Mouse (Mus musculus): ENCODE measurements at regions not wholly inside any gene's neighbourhood (a gene's known extent, or its start where the extent isn't known, plus 50 kb on each side); places are given as distances from the start of the nearest gene placed in this dataset.

DNA sequence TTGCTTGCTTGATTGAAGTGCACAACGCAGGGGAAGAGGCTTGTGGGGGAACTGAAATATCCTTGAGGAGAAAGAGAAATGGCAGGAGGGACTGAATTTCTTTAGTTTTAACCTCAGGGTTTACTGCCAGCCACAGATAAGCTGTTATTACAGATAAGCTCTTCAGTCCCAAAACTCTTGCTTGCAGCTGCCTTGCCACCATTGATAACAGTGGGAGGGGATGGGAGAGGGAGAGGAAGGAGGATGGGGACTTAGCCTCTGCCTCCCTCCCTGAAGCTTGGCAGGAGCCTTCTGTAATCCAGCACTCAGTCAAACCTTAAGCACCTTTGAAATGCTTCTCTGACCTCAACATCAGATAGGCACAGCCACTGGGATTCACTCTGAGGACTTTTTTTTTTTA lies 471.4 kb upstream of the Lsamp start:
- WGBS, result 52% methylated on average over 1 of the region's 1 CpGs
- H3K4me1 ChIP-seq (ENCODE audit: control insufficient read depth, insufficient read depth, low read length), result no peaks in the 10 kb centered on the region

DNA sequence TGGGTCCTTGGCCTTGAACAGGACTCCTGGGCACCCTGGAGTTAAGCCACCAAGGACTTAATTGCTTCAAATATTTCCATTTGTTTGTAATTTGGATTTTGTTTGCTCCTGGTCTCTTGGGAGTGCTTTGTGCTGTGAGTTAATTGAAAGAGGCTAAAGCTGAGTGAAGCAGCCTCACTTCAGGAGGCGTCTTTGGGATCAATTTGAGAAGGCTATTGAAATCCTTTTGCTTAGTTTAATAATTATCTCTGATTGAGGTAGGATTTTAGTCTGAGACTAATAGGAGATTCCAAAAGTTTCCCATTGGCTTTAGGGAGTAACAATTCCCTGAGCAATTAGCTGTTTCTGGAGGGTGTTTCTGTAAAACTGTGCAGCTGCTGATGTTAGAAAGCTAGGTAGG lies 470.5 kb upstream of the Lsamp start:
- Histone ChIP-seq H3K27ac (ENCODE audit: low read depth, low read length) (no peak overlapping the region), H3K27me3 (ENCODE audit: control insufficient read depth, insufficient read depth, low read length) (no peaks in the 10 kb centered on the region), H3K4me1 (ENCODE audit: control insufficient read depth, insufficient read depth, low read length) (no peaks in the 10 kb centered on the region), H3K4me2 (ENCODE audit: low read depth, low read length) (no peak overlapping the region), H3K9ac (replicated peaks; ENCODE audit: low read depth, low read length) (no peak overlapping the region), H3K4me3 (ENCODE audit: low read depth, low read length) (no peak overlapping the region), H3K9me3 (ENCODE audit: control insufficient read depth, low read length) (no peaks in the 10 kb centered on the region), H3K36me3 (ENCODE audit: control insufficient read depth, insufficient read depth, low read length) (no peaks in the 10 kb centered on the region)
- 26% methylated on average over 1 of the region's 1 CpGs for WGBS
- no peak for ATAC-seq (ENCODE audit: low read depth)

More for the DNA sequence above, 471.4 kb upstream of the Lsamp start:
- no peak for ATAC-seq (ENCODE audit: low read depth)
- Histone ChIP-seq H3K4me2 (ENCODE audit: low read depth, low read length) (no peak overlapping the region), H3K36me3 (ENCODE audit: control insufficient read depth, insufficient read depth, low read length) (no peaks in the 10 kb centered on the region), H3K9ac (replicated peaks; ENCODE audit: low read depth, low read length) (no peak overlapping the region), H3K27ac (ENCODE audit: low read depth, low read length) (no peak overlapping the region), H3K4me3 (ENCODE audit: low read depth, low read length) (no peak overlapping the region), H3K27me3 (ENCODE audit: control insufficient read depth, insufficient read depth, low read length) (no peaks in the 10 kb centered on the region), H3K9me3 (ENCODE audit: control insufficient read depth, low read length) (no peaks in the 10 kb centered on the region)

DNA sequence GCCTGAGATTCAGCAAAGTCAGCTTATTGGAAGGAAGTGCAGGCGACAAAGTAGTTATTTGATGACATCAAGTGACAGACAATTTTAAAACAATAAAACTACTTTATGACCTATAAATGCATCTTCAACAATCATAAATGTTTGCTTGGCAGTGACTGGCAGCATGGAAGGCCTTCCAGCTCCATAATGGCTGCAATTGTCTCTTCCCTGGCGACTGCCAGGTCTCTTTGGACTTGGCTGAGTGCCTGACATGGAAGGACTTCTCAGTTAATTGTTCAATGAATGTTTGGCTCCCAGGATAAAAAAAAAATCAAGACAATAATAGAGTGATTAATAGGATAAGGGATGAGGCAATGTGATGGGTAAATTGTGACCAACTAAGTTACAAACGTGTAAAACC lies 453.1 kb upstream of the Lsamp start:
- H3K9me3 ChIP-seq (ENCODE audit: control insufficient read depth, low read length), result no peaks in the 10 kb centered on the region

DNA sequence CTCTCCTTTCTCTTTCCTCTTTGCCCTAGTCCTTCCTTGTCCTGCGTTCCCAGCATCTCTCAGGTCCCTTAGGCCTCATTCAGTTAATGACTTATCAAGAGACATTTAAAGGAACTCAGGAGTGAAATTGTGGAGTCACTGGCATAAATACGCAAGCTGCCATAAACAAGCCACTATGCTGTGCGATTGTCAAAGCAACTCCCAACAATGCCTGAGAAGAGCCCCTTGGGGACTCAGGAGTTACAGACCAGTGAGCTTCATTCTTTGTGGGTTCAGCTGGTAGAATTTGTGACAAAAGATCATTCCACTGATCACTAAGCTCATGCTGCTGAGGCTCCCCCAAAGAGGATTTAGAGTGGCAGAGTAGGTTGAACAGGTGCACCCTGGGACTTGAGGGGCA lies 451.4 kb upstream of the Lsamp start:
- ATAC-seq (ENCODE audit: low read depth), result peak; percentile 84
- no peaks in the 10 kb centered on the region for H3K27me3 ChIP-seq (ENCODE audit: control insufficient read depth, insufficient read depth, low read length)
- no peak overlapping the region for H3K4me2 ChIP-seq (ENCODE audit: low read depth, low read length)
- WGBS, result 35% methylated on average over 3 of the region's 3 CpGs
- H3K27ac ChIP-seq (ENCODE audit: low read depth, low read length), result no peak overlapping the region
- no peak overlapping the region for H3K9ac ChIP-seq (replicated peaks; ENCODE audit: low read depth, low read length)
- no peaks in the 10 kb centered on the region for H3K36me3 ChIP-seq (ENCODE audit: control insufficient read depth, insufficient read depth, low read length)
- H3K4me3 ChIP-seq (ENCODE audit: low read depth, low read length), result no peak overlapping the region
- H3K9me3 ChIP-seq (ENCODE audit: control insufficient read depth, low read length), result no peaks in the 10 kb centered on the region
- H3K4me1 ChIP-seq (ENCODE audit: control insufficient read depth, insufficient read depth, low read length), result no peaks in the 10 kb centered on the region

More for the DNA sequence above, 453.1 kb upstream of the Lsamp start:
- 52% methylated on average over 3 of the region's 3 CpGs for WGBS
- Histone ChIP-seq H3K27me3 (ENCODE audit: control insufficient read depth, insufficient read depth, low read length) (no peaks in the 10 kb centered on the region), H3K36me3 (ENCODE audit: control insufficient read depth, insufficient read depth, low read length) (no peaks in the 10 kb centered on the region), H3K4me2 (ENCODE audit: low read depth, low read length) (no peak overlapping the region), H3K4me3 (ENCODE audit: low read depth, low read length) (no peak overlapping the region), H3K9ac (replicated peaks; ENCODE audit: low read depth, low read length) (no peak overlapping the region), H3K4me1 (ENCODE audit: control insufficient read depth, insufficient read depth, low read length) (no peaks in the 10 kb centered on the region), H3K27ac (ENCODE audit: low read depth, low read length) (no peak overlapping the region)
- no peak for ATAC-seq (ENCODE audit: low read depth)

DNA sequence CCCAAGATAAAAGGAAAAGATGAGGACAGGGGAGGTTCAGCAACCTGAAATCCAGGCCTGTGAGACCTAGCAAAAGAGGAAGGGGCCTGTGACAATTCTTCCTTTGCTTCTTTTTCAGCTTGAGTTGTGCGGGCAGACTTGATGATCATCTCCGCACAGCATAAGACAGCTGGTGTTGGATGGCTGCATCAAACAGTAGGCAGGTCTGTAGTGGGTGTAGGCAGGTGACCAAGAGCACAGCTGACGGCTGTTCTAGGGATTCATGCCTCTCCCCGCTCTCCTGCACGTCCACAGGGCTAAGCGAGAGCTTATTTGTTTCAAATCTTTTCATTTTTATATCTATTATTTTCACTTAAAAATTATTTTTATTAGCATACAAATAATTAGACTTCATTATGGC lies 450.8 kb upstream of the Lsamp start:
- Histone ChIP-seq H3K4me1 (ENCODE audit: control insufficient read depth, insufficient read depth, low read length) (no peaks in the 10 kb centered on the region), H3K4me2 (ENCODE audit: low read depth, low read length) (no peak overlapping the region), H3K27me3 (ENCODE audit: control insufficient read depth, insufficient read depth, low read length) (no peaks in the 10 kb centered on the region), H3K27ac (ENCODE audit: low read depth, low read length) (no peak overlapping the region), H3K9me3 (ENCODE audit: control insufficient read depth, low read length) (no peaks in the 10 kb centered on the region), H3K9ac (replicated peaks; ENCODE audit: low read depth, low read length) (no peak overlapping the region), H3K4me3 (ENCODE audit: low read depth, low read length) (no peak overlapping the region), H3K36me3 (ENCODE audit: control insufficient read depth, insufficient read depth, low read length) (no peaks in the 10 kb centered on the region)
- 86% methylated on average over 6 of the region's 6 CpGs for WGBS
- ATAC-seq (ENCODE audit: low read depth), result no peak

DNA sequence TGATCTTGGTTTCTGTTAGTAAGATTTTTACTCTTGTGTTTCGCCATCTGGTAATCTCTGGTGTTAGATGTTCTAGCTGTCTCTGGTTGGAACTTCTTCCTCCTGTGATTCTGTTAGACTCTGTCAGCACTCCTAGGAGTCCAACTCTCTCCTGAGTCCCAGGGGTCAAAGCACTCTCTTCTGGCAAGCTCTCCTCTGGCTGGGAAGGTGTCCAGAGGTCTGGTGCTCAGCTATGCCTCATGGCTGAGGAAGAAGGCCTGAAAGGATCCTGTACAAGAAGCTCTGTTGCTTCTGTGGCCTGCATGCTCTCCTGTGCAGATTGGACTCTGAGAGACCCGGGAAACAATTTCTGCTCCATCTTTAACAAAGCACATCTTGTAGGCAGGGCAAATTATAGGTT lies 430.8 kb upstream of the Lsamp start:
- Histone ChIP-seq H3K27me3 (ENCODE audit: control insufficient read depth, insufficient read depth, low read length) (no peaks in the 10 kb centered on the region), H3K9me3 (ENCODE audit: control insufficient read depth, low read length) (no peaks in the 10 kb centered on the region), H3K36me3 (ENCODE audit: control insufficient read depth, insufficient read depth, low read length) (no peaks in the 10 kb centered on the region), H3K4me2 (ENCODE audit: low read depth, low read length) (no peak overlapping the region), H3K4me3 (ENCODE audit: low read depth, low read length) (no peak overlapping the region), H3K27ac (ENCODE audit: low read depth, low read length) (no peak overlapping the region), H3K4me1 (ENCODE audit: control insufficient read depth, insufficient read depth, low read length) (no peaks in the 10 kb centered on the region), H3K9ac (replicated peaks; ENCODE audit: low read depth, low read length) (no peak overlapping the region)
- ATAC-seq (ENCODE audit: low read depth), result no peak
- WGBS, result 86% methylated on average over 2 of the region's 2 CpGs

DNA sequence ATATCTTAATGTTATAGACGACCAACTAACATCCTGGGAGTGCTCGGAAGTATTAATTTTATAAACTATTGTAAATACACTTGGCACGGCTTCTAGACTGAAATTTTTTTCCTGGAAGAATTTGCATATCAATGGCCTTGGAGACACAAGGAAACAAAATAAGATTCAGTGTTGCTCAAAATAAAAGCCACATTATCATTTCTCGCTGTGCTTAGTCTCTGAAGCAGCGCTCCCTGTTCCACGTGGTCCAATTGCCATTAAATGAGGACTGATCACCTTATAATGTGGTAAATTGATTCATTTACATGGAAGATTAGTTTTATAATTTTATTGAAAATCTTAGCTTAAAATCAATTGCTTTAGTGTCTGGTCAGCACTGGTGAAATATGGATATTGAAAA lies 407.5 kb upstream of the Lsamp start:
- H3K36me3 ChIP-seq (ENCODE audit: control insufficient read depth, insufficient read depth, low read length), result no peaks in the 10 kb centered on the region
- no peak for ATAC-seq (ENCODE audit: low read depth)
- no peaks in the 10 kb centered on the region for H3K27me3 ChIP-seq (ENCODE audit: control insufficient read depth, insufficient read depth, low read length)
- H3K4me2 ChIP-seq (ENCODE audit: low read depth, low read length), result no peak overlapping the region
- H3K4me3 ChIP-seq (ENCODE audit: low read depth, low read length), result no peak overlapping the region
- no peaks in the 10 kb centered on the region for H3K9me3 ChIP-seq (ENCODE audit: control insufficient read depth, low read length)
- H3K9ac ChIP-seq (replicated peaks; ENCODE audit: low read depth, low read length), result no peak overlapping the region
- no peaks in the 10 kb centered on the region for H3K4me1 ChIP-seq (ENCODE audit: control insufficient read depth, insufficient read depth, low read length)
- 47% methylated on average over 6 of the region's 6 CpGs for WGBS
- H3K27ac ChIP-seq (ENCODE audit: low read depth, low read length), result no peak overlapping the region

DNA sequence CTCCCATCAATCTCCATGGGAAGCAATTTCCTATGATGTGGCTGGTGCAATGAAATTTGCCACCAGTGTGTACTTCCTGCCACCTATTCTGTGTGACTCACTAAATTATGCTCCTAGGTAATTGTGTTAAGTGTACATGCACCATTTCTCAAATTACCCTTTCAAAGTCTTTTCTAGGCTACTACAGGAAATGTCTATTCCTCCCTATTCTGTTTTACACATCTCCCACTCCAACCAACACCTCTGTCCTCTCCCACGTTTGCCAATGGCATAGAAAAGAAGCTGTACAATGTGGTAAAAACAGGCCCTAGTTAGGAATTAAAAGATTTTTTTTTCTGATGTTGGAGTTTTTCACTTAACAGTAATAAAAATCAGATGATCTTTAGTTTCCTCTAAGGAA lies 404.5 kb upstream of the Lsamp start:
- WGBS, result 64% methylated on average over 1 of the region's 1 CpGs

More for the DNA sequence above, 404.5 kb upstream of the Lsamp start:
- Histone ChIP-seq H3K9me3 (ENCODE audit: control insufficient read depth, low read length) (no peaks in the 10 kb centered on the region), H3K9ac (replicated peaks; ENCODE audit: low read depth, low read length) (no peak overlapping the region), H3K4me3 (ENCODE audit: low read depth, low read length) (no peak overlapping the region), H3K36me3 (ENCODE audit: control insufficient read depth, insufficient read depth, low read length) (no peaks in the 10 kb centered on the region), H3K27me3 (ENCODE audit: control insufficient read depth, insufficient read depth, low read length) (no peaks in the 10 kb centered on the region), H3K4me1 (ENCODE audit: control insufficient read depth, insufficient read depth, low read length) (no peaks in the 10 kb centered on the region), H3K4me2 (ENCODE audit: low read depth, low read length) (no peak overlapping the region), H3K27ac (ENCODE audit: low read depth, low read length) (no peak overlapping the region)
- no peak for ATAC-seq (ENCODE audit: low read depth)

Measured in neural tube, embryonic 14.5 days (tissue).